Mouse (Mus musculus) liver, embryonic 11.5 days (tissue): Measurements from ENCODE around the gene Skint7. TPM values are rescaled to one million over a fixed set of nuclear protein-coding genes. Genes with fewer than 3 reads are reported as not detected.
"Not testable (repeated sequence)": the region's sequence is repeated elsewhere in the genome, so short reads cannot be mapped to it uniquely, and the experiment has no call there.

Experiments used
- ATAC-seq: fragments of 200-750 bp; cut with Nextera tagmentation; replicated peaks from 2 replicates; pipeline ENCODE4 v1.8.0; 2017; ENCODE audit warnings: moderate number of reproducible peaks, mild to moderate bottlenecking, moderate TSS enrichment, moderate library complexity; ENCODE audit not compliant: low FRiP score
- DNase-seq: peaks from one replicate; pipeline ENCODE4 v3.0.0-alpha.2; 2017; ENCODE audit warnings: low spot score
- H3K27ac ChIP-seq: fragments of 300-500 bp; sonication (generic); 2 replicates; pipeline ENCODE4 v1.5.1; 2014; ENCODE audit warnings: mild to moderate bottlenecking, low read depth, low read length, control low read depth
- H3K27me3 ChIP-seq: fragments of 300-500 bp; sonication (generic); replicated peaks from 2 replicates; pipeline ENCODE4 v1.6.1; 2014; ENCODE audit warnings: low read length, mixed read lengths; ENCODE audit not compliant: control insufficient read depth, insufficient read depth
- H3K36me3 ChIP-seq: fragments of 300-500 bp; sonication (generic); 2 replicates; pipeline ENCODE4 v1.6.1; 2014; ENCODE audit warnings: mild to moderate bottlenecking, low read length, moderate library complexity, mixed read lengths; ENCODE audit not compliant: control insufficient read depth, insufficient read depth
- H3K4me1 ChIP-seq: fragments of 300-500 bp; sonication (generic); replicated peaks from 2 replicates; pipeline ENCODE4 v1.6.1; 2014; ENCODE audit warnings: low read length, mixed read lengths; ENCODE audit not compliant: control insufficient read depth, insufficient read depth
- H3K4me2 ChIP-seq: fragments of 300-500 bp; sonication (generic); 2 replicates; pipeline ENCODE4 v1.6.1; 2014; ENCODE audit warnings: mild to moderate bottlenecking, control low read depth, moderate library complexity
- H3K4me3 ChIP-seq: fragments of 300-500 bp; sonication (generic); 2 replicates; pipeline ENCODE4 v1.5.1; 2014; ENCODE audit warnings: low read depth, low read length, control low read depth
- H3K9ac ChIP-seq: fragments of 300-500 bp; sonication (generic); 2 replicates; pipeline ENCODE4 v1.6.1; 2014; ENCODE audit warnings: low read depth, low read length, control low read depth
- H3K9me3 ChIP-seq: fragments of 300-500 bp; sonication (generic); 2 replicates; pipeline ENCODE4 v1.6.1; 2016; ENCODE audit warnings: low read length, inconsistent platforms, mixed read lengths; ENCODE audit not compliant: control insufficient read depth
- WGBS: fragments of 180-500 bp; shearing (Covaris S2); extraction: QIAGEN DNeasy Blood & Tissue Kit; methylation state at CpG from one replicate; pipeline ENCODE4 v1.1.7; 2014; 5-methylcytosine and 5-hydroxymethylcytosine counted together
- polyA plus RNA-seq: library from polyadenylated mRNA; unstranded; fragments of >200 nt; fragmentation: Nextera tagmentation; extraction: Ambion mirVana; gene quantifications from 2 replicates; pipeline ENCODE4 v1.2.1, GENCODE M21; 2014

Skint7 gene
- polyA plus RNA-seq, result not detected in 2 replicates

DNA sequence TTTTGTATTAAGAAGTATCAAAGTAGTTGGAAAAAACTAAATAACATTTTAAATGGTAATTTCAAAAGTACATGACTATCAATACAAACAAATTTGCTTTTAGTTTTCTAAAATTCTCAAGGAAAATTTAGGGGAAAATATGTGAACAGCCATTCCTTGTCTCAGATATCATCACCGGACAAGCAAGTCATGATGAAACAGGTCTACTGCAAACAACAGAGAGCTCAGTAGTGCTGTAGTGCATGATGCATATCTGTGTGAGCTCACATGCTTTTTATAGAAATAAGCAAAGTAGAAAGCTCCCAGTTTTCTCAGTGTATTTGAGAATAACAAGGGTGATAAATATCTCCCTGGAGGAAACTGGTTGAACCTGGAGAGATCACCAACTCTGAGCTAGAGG lies at the start of gene Skint7:
Gene Skint7, plus strand, starts transcription at position 301 of the 400 bp plus-strand sequence.
- H3K36me3 ChIP-seq, result no peaks in the 10 kb centered on the region
- H3K4me1 ChIP-seq, result no peaks in the 10 kb centered on the region
- no peak within 1 kb of the TSS for H3K9ac ChIP-seq
- WGBS, result 95% methylated on average over 1 of the region's 1 CpGs
- H3K27me3 ChIP-seq, result no peaks in the 10 kb centered on the region
- no peak for DNase-seq
- H3K4me2 ChIP-seq, result no peak within 1 kb of the TSS
- H3K27ac ChIP-seq, result no peak within 1 kb of the TSS
- no peak within 1 kb of the TSS for H3K4me3 ChIP-seq
- no peak for ATAC-seq
- no peaks in the 10 kb centered on the region for H3K9me3 ChIP-seq

DNA sequence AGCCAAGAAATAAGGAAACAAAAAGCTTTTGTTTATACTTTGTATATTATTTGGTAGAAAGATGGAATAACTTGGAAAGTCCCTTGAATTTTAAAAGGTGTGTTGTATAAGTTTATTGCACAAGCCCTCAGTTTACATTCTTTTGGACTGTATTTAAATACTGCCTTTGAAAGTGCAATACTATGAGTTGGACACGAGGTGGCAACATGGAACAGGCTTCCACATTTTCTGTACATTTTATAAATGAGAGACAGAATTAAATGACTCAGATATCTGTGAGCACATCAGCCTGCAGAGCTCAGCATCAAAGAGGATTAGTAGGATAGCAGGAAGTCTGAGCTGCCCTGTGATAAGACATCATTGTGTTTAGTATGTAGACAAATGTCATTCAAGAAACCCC lies 11.4 kb upstream of the Skint7 start:
- WGBS, result 10% methylated on average over 1 of the region's 1 CpGs
- no peak for DNase-seq
- Histone ChIP-seq H3K27ac (no peak overlapping the region), H3K36me3 (no peaks in the 10 kb centered on the region), H3K9me3 (no peaks in the 10 kb centered on the region), H3K4me3 (no peak overlapping the region), H3K4me1 (no peaks in the 10 kb centered on the region), H3K9ac (no peak overlapping the region), H3K27me3 (no peaks in the 10 kb centered on the region), H3K4me2 (no peak overlapping the region)
- no peak for ATAC-seq

DNA sequence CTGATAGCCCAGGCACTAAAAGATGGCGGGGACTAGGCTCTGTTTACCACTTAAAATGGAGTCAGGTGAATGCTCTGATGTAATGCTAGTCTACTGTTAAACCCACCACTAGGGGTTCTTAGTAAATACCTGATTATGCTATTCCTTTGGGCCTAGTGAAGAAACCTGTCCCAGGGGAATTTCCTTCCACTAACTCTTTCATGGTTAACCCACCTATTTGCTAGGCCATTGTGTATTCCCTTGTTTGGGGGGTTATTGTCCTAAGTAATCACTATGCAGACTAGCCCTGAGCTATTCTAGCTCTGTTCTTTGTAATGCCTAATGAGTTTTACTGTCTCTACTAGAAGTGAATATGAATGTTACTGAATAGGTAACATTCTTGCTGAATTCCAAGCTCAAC lies 9.5 kb upstream of the Skint7 start:
- not testable (repeated sequence) for ATAC-seq, H3K4me3 ChIP-seq, H3K27ac ChIP-seq, H3K9ac ChIP-seq, H3K27me3 ChIP-seq, H3K4me2 ChIP-seq, DNase-seq, H3K9me3 ChIP-seq, H3K36me3 ChIP-seq, H3K4me1 ChIP-seq
- WGBS, result 50% methylated on average over 1 of the region's 1 CpGs

DNA sequence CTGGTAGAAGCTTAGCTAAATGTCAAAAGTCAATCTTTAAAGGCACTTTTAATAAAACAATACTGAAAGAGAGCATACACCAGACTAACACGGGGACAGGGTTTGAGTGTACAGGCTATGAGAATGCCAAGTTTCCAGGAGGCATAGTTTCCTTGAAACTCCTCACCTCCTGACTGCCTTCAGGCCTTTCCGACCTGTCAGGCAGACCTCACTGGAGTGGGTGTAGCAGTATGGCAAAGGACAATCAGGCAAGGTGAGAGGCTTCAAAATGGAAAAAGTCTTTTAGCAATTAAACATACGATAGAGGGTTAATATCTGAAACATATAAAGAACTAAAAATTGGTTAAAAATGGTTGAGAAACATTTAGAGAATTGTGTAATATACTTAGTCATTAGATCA lies 9.1 kb upstream of the Skint7 start:
- H3K4me2 ChIP-seq, result no peak overlapping the region
- no peaks in the 10 kb centered on the region for H3K9me3 ChIP-seq
- 81% methylated on average over 3 of the region's 3 CpGs for WGBS
- H3K9ac ChIP-seq, result no peak overlapping the region
- H3K4me3 ChIP-seq, result no peak overlapping the region
- ATAC-seq (no peak), DNase-seq (no peak)
- H3K36me3 ChIP-seq, result no peaks in the 10 kb centered on the region
- H3K27ac ChIP-seq, result no peak overlapping the region
- no peaks in the 10 kb centered on the region for H3K4me1 ChIP-seq
- no peaks in the 10 kb centered on the region for H3K27me3 ChIP-seq

DNA sequence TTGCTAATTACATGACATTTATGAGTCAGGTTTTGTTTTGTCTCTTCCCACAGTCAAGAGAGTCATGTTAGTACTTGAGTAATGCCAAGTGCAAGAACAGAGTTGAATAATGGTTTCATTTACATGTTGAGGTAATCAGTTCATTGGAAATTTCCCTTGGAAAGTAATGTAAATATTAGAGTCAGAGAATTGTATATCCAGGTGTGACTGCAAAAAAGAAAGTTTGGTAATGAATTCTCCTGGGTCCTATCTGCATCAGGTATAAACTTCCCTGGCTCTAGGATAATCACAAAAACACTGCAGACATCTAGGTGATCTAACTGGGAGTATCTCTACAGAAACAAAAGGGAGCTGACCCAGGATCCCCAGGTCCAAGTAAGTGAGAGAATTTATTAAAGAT lies 33.2 kb downstream of the Skint7 start, which contains the start of gene Skint1:
Gene Skint1, plus strand, starts transcription at position 301 of the 400 bp plus-strand sequence.
- H3K4me2 ChIP-seq, result no peak within 1 kb of the TSS
- no peaks in the 10 kb centered on the region for H3K4me1 ChIP-seq
- no peak within 1 kb of the TSS for H3K4me3 ChIP-seq
- H3K9ac ChIP-seq, result no peak within 1 kb of the TSS
- no peak within 1 kb of the TSS for H3K27ac ChIP-seq
- ATAC-seq (no peak), DNase-seq (no peak)
- no peaks in the 10 kb centered on the region for H3K9me3 ChIP-seq
- no peaks in the 10 kb centered on the region for H3K27me3 ChIP-seq
- no peaks in the 10 kb centered on the region for H3K36me3 ChIP-seq

Other genes with a start within 250 kb of the Skint7 start
- gene Slc5a9, start 70.0 kb upstream of the Skint7 start, polyA plus RNA-seq, result not detected in 2 replicates
- gene Skint8, start 53.5 kb upstream of the Skint7 start, polyA plus RNA-seq, result not detected in 2 replicates
- not detected in 2 replicates for gene Skint1, start 33.3 kb downstream of the Skint7 start, polyA plus RNA-seq
- not detected in 2 replicates for gene Skint4, start 99.1 kb downstream of the Skint7 start, polyA plus RNA-seq